Mouse (Mus musculus) hindbrain, postnatal 0 days (tissue): ENCODE data around the gene Pecam1. TPM values are rescaled to one million over a fixed set of nuclear protein-coding genes. Genes with fewer than 3 reads are reported as not detected.

ENCODE experiments used
- ATAC-seq: fragments of 200-750 bp; cut with Nextera tagmentation; 2 replicates; pipeline ENCODE4 v1.8.0; 2017; ENCODE audit warnings: mild to moderate bottlenecking, moderate TSS enrichment, moderate library complexity
- DNase-seq: peaks from one replicate; pipeline ENCODE4 v3.0.0-alpha.2; 2015; ENCODE audit warnings: low spot score
- H3K27ac ChIP-seq: fragments of 300-500 bp; sonication (generic); 2 replicates; pipeline ENCODE4 v1.5.1; 2014; ENCODE audit warnings: mild to moderate bottlenecking
- H3K27me3 ChIP-seq: fragments of 300-500 bp; sonication (generic); 2 replicates; pipeline ENCODE4 v1.6.1; 2014; ENCODE audit warnings: low read length, mixed read lengths; ENCODE audit not compliant: insufficient read depth
- H3K36me3 ChIP-seq: fragments of 300-500 bp; sonication (generic); 2 replicates; pipeline ENCODE4 v1.6.1; 2014; ENCODE audit warnings: low read length, mixed read lengths; ENCODE audit not compliant: insufficient read depth
- H3K4me1 ChIP-seq: fragments of 300-500 bp; sonication (generic); 2 replicates; pipeline ENCODE4 v1.6.1; 2014; ENCODE audit warnings: antibody characterized with exemption, low read length, mixed read lengths; ENCODE audit not compliant: insufficient read depth
- H3K4me2 ChIP-seq: fragments of 300-500 bp; sonication (generic); 2 replicates; pipeline ENCODE4 v1.6.1; 2014; ENCODE audit warnings: low read depth, mild to moderate bottlenecking, low read length, moderate library complexity, mixed read lengths
- H3K4me3 ChIP-seq: fragments of 300-500 bp; sonication (generic); 2 replicates; pipeline ENCODE4 v1.5.1; 2014; ENCODE audit warnings: low read length
- H3K9ac ChIP-seq: fragments of 300-500 bp; sonication (generic); replicated peaks from 2 replicates; pipeline ENCODE4 v1.6.1; 2014; ENCODE audit warnings: mild to moderate bottlenecking, low read length, moderate library complexity, mixed read lengths
- H3K9me3 ChIP-seq: fragments of 300-500 bp; sonication (generic); 2 replicates; pipeline ENCODE4 v1.6.1; 2016; ENCODE audit warnings: low read length, mixed read lengths
- CTCF ChIP-seq: IDR thresholded peaks from 2 replicates; pipeline ENCODE4 v1.5.1; 2016; ENCODE audit warnings: antibody characterized with exemption, control low read depth, low read depth
- WGBS: fragments of 180-500 bp; shearing (Covaris S2); extraction: QIAGEN DNeasy Blood & Tissue Kit; methylation state at CpG from one replicate; pipeline ENCODE4 v1.1.7; 2014; 5-methylcytosine and 5-hydroxymethylcytosine counted together
- polyA plus RNA-seq: library from polyadenylated mRNA; unstranded; fragments of >200 nt; fragmentation: Nextera tagmentation; extraction: Ambion mirVana; gene quantifications from 2 replicates; pipeline ENCODE4 v1.2.1, GENCODE M21; 2015
- total RNA-seq: library from RNA; depleted of rRNA; stranded (reverse); fragments of >200 nt; gene quantifications from 2 replicates; pipeline ENCODE4 v1.2.3, GENCODE M21; 2014

Gene Pecam1
- total and polyA plus RNA-seq, 2 experiments from 2014 or later: 10.9 to 19.2 TPM

GRCm38 (mm10) chr11:106617821-106618580 lies 132.4 kb downstream of the Pecam1 start:
- no peak for TF ChIP-seq CTCF
- DNase-seq: no peak
- H3K27me3 ChIP-seq: no peaks in the 10 kb centered on the region
- no peak overlapping the region for H3K27ac ChIP-seq
- H3K4me3 ChIP-seq: no peak overlapping the region
- no peaks in the 10 kb centered on the region for H3K9me3 ChIP-seq
- no peak for ATAC-seq
- H3K9ac ChIP-seq: no peak overlapping the region
- H3K4me2 ChIP-seq: no peak overlapping the region
- H3K36me3 ChIP-seq: no peaks in the 10 kb centered on the region
- WGBS: 85% methylated on average over 13 of the region's 13 CpGs
- no peaks in the 10 kb centered on the region for H3K4me1 ChIP-seq

- Histone ChIP-seq H3K27ac (no peak overlapping the region), H3K36me3 (no peaks in the 10 kb centered on the region), H3K4me1 (peaks cover 10% of the 10 kb centered on the region), H3K9ac (no peak overlapping the region), H3K4me2 (no peak overlapping the region), H3K4me3 (no peak overlapping the region), H3K27me3 (no peaks in the 10 kb centered on the region), H3K9me3 (no peaks in the 10 kb centered on the region)
- no peak for TF ChIP-seq CTCF
- ATAC-seq (no peak), DNase-seq (no peak)
- WGBS: 82% methylated on average over 4 of the region's 4 CpGs
Observed at GRCm38 (mm10) chr11:106615561-106615960, 134.9 kb downstream of the Pecam1 start.

- H3K36me3 ChIP-seq: no peaks in the 10 kb centered on the region
- no peaks in the 10 kb centered on the region for H3K9me3 ChIP-seq
- H3K27me3 ChIP-seq: no peaks in the 10 kb centered on the region
- H3K9ac ChIP-seq: no peak overlapping the region
- H3K27ac ChIP-seq: no peak overlapping the region
- ATAC-seq (no peak), DNase-seq (no peak)
- no peak for TF ChIP-seq CTCF
- 63% methylated on average over 4 of the region's 4 CpGs for WGBS
- H3K4me1 ChIP-seq: peaks cover 10% of the 10 kb centered on the region
- no peak overlapping the region for H3K4me2 ChIP-seq
- H3K4me3 ChIP-seq: no peak overlapping the region
Observed at GRCm38 (mm10) chr11:106614339-106614645, 136.1 kb downstream of the Pecam1 start.

DNA sequence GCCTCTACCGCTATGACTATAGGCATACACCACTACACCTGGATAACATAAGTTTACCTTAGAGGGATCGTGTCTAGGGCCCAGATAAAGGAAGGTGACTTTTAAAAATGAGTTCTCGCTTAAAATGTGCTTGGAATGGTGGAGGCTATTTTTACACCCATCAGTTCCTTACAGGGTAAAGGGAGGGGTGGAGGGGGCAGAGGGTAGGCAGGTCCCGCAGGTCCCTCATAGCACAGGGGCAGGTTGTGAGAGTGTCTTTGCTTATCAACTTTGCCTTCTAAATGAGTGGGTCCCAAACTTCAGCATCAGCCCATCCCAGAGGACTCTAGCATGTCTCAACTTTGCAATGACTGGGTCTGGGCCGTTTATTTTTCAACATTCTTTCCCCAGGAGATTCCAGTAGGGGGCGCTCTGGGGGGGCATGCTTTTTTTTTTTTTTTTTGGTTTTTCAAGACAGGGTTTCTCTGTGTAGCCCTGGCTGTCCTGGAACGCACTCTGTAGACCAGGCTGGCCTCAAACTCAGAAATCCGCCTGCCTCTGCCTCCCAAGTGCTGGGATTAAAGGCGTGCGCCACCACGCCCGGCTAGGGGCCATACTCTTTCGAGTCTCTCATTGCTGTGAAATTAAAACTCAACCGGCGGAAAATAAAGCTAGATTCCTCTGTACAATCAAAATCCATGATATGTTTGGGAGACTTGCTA lies 136.6 kb downstream of the Pecam1 start:
- no peaks in the 10 kb centered on the region for H3K27me3 ChIP-seq
- H3K4me2 ChIP-seq: peak overlapping the region; percentile 94
- H3K36me3 ChIP-seq: no peaks in the 10 kb centered on the region
- no peak for DNase-seq
- peak overlapping the region; percentile 96 for H3K4me3 ChIP-seq
- 53% methylated on average over 14 of the region's 15 CpGs for WGBS
- 0 out of 2 replicates have a peak, but pooled peaks have one; percentile 4 for ATAC-seq
- TF ChIP-seq CTCF: peak; percentile 27; the same call in 1 of the 2 replicates
- no peaks in the 10 kb centered on the region for H3K9me3 ChIP-seq
- H3K9ac ChIP-seq: peak overlapping the region; percentile 94; the same call in 1 of the 2 replicates
- peaks cover 10% of the 10 kb centered on the region for H3K4me1 ChIP-seq
- H3K27ac ChIP-seq: peak overlapping the region; percentile 83; the same call in 1 of the 2 replicates

DNA sequence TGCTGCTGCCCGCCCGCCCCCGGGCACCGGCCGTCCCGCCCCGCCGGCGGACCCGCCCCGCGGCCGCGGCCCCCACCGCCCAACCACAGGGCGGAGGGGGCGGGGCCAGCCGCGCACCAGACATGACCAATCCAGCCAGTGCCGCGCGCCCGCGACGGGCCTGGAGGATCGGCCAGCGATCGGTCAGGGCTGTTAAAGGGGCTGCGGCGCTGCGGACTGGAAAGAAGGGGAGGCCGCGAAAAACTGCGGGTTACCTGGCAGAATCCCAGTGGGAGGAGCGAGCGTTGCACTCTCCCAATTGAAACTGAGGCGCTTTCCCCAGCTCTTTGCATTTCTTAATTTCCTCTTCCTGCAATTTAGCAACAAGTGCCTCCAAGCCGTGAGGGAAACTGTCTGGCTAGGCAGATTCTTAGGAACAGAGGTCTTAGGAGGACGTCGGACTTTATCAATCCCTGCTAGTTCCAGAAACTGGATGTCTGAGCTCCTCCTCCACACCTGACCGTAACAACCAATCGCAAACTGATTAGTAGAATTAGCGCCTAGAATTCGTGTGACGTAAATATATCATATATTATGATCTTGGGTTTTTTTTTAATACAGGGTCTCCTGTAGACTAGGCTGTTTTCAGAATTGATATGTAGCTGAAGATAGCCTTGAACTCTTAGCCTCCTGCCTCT lies 137.3 kb downstream of the Pecam1 start, which contains the start of gene Tex2:
TSS of gene Tex2 (minus strand) at position 463 of the 677 bp plus-strand sequence.
- H3K4me2 ChIP-seq: peak within 1 kb of the TSS; percentile 94
- peak; percentile 97 for DNase-seq
- WGBS: 3% methylated on average over 45 of the region's 45 CpGs
- peak within 1 kb of the TSS; percentile 83 for H3K27ac ChIP-seq
- peaks cover 10% of the 10 kb centered on the region for H3K4me1 ChIP-seq
- no peaks in the 10 kb centered on the region for H3K9me3 ChIP-seq
- H3K4me3 ChIP-seq: peak within 1 kb of the TSS; percentile 96
- ATAC-seq: peak; percentile 98
- no peak for TF ChIP-seq CTCF
- no peaks in the 10 kb centered on the region for H3K27me3 ChIP-seq
- H3K36me3 ChIP-seq: no peaks in the 10 kb centered on the region
- peak within 1 kb of the TSS; percentile 94 for H3K9ac ChIP-seq

DNA sequence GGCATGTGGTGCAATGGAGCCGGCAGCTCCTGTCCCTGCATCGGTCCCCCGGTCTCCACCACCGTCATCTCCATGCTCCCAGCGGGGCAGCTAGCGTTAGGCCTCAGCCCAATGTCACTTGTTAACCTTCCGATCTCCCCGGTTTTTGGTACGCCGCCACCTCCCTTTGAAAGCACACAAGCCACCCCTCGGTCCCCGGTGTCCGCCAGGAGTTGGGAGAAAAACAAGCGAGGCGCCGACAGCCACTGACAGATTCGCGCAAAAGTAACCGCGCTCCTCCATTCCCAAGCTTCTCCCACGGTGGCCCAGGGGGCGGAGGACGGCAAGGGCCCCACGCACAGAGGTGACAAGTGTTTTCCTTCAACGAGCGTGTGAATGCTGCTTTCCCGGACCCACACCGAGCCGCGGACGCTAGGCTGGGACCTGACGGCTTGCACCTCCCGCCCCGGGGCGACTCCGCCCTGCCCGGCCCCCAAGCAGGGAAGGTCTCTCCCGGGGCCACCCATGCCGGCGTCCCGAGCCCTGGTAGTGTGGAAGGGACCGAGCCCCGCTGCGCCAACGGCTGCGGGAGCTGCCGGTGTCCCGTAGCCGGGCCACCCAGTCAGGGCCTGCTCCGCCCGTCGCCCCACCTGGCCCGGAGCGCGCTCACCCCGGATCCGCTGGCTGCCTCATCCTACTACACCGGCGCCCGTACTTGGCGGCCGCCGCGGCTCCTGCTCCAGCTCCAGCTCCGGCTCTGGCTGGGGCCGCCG lies 138.0 kb downstream of the Pecam1 start:
- Histone ChIP-seq H3K27ac (peak overlapping the region; percentile 83), H3K4me2 (peak overlapping the region; percentile 94), H3K36me3 (no peaks in the 10 kb centered on the region), H3K4me3 (peak overlapping the region; percentile 96), H3K9ac (peak overlapping the region; percentile 94), H3K27me3 (no peaks in the 10 kb centered on the region), H3K4me1 (peaks cover 10% of the 10 kb centered on the region), H3K9me3 (no peaks in the 10 kb centered on the region)
- no peak for TF ChIP-seq CTCF
- peak; percentile 27 for DNase-seq
- under 1% methylated on average over 64 of the region's 67 CpGs for WGBS
- ATAC-seq: no peak
